Mouse (Mus musculus) lung, adult 2 months (tissue): ENCODE data around the gene Pfn1.

Source experiments
- CTCF ChIP-seq: fragments of 200-500 bp; IDR thresholded peaks from 2 replicates; pipeline ENCODE4 v1.5.1; 2011; ENCODE audit warnings: mild to moderate bottlenecking, low read length, control low read depth; ENCODE audit not compliant: insufficient read depth
- POLR2A ChIP-seq: fragments of 200-500 bp; IDR thresholded peaks from 2 replicates; pipeline ENCODE4 v1.6.1; 2011; ENCODE audit warnings: low read depth, mild to moderate bottlenecking, control low read depth, low read length, borderline replicate concordance; ENCODE audit errors: extremely low read depth

- no peak for TF ChIP-seq CTCF
- TF ChIP-seq POLR2A, result no peak
Measured at GRCm38 (mm10) chr11:70615516-70616093, 38.8 kb downstream of the Pfn1 start, which contains the start of gene 4930544D05Rik.
